Mouse (Mus musculus): ENCODE results near the gene Rgs7. TPM values are rescaled to one million over a fixed set of nuclear protein-coding genes. Genes with fewer than 3 reads are reported as not detected.

Rgs7 gene
- polyA plus RNA-seq, 1 experiment, result not detected

DNA sequence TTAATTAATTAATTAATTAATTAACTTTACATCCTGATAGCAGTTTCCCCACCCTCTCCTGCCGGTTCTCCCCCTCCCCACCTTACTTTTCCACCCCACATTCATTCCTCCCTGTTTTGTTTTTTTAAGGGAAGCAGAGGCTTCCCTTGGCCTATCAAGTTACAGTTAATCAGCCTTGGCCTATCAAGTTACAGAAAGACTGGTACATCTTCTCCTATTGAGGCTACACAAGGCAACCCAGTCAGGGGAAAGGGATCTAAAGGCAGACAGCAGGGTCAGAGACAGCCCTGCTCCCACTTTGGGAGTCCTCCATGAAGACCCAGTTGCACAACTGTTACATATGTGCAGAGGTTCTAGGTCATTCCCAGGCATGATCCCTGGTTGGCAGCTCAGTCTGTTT is 175.0 kb downstream of the Rgs7 start:
- no peak overlapping the region for H3K4me3 ChIP-seq (ENCODE audit: low read depth, low read length)
- H3K36me3 ChIP-seq (ENCODE audit: control insufficient read depth, insufficient read depth, low read length, poor library complexity, severe bottlenecking), result no peaks in the 10 kb centered on the region
- TF ChIP-seq EP300 (IDR thresholded peaks at IDR 0.05; ENCODE audit: insufficient read depth, low read depth, low read length), result no peak
- no peak for TF ChIP-seq CTCF (IDR thresholded peaks at IDR 0.05; ENCODE audit: low read depth, low read length)
- no peak for TF ChIP-seq POLR2A (IDR thresholded peaks at IDR 0.05; ENCODE audit: insufficient read depth, low read length)
- H3K4me1 ChIP-seq (ENCODE audit: control insufficient read depth, insufficient read depth, low read length), result no peaks in the 10 kb centered on the region
- no peak overlapping the region for H3K27ac ChIP-seq (ENCODE audit: insufficient read depth, low read length)
- H3K9me3 ChIP-seq (replicated peaks; ENCODE audit: control insufficient read depth, insufficient read depth, low read length, poor library complexity, severe bottlenecking), result no peaks in the 10 kb centered on the region
- H3K9ac ChIP-seq (ENCODE audit: low read depth, poor library complexity, severe bottlenecking), result no peak overlapping the region
- H3K27me3 ChIP-seq (ENCODE audit: control insufficient read depth, insufficient read depth, low read length, poor library complexity, severe bottlenecking), result no peaks in the 10 kb centered on the region

DNA sequence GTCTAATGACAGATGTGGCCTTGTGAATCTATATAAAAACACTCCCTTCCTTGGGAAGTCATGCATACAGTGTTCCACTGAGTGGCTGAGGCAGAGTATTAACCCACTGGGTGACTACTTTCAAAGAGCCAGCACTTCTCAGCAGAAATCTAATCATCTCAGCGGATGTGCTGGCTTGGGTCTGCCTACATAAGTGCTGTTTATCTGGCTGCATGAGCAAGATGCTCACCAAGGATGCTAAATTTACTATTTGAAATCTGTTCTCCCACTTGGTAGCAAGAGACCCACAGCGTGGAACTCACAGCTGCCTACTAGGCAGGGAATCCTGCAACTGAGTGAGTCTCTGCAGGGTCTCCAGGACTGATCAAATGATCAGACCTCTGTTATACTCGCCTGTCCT is 184.7 kb downstream of the Rgs7 start:
- H3K36me3 ChIP-seq (ENCODE audit: control insufficient read depth, insufficient read depth, low read length, poor library complexity, severe bottlenecking), result no peaks in the 10 kb centered on the region
- no peak overlapping the region for H3K4me3 ChIP-seq (ENCODE audit: low read depth, low read length)
- H3K9me3 ChIP-seq (replicated peaks; ENCODE audit: control insufficient read depth, insufficient read depth, low read length, poor library complexity, severe bottlenecking), result no peaks in the 10 kb centered on the region
- no peaks in the 10 kb centered on the region for H3K27me3 ChIP-seq (ENCODE audit: control insufficient read depth, insufficient read depth, low read length, poor library complexity, severe bottlenecking)
- no peak overlapping the region for H3K9ac ChIP-seq (ENCODE audit: low read depth, poor library complexity, severe bottlenecking)
- H3K27ac ChIP-seq (ENCODE audit: insufficient read depth, low read length), result no peak overlapping the region
- TF ChIP-seq POLR2A (IDR thresholded peaks at IDR 0.05; ENCODE audit: insufficient read depth, low read length), result no peak
- TF ChIP-seq CTCF (IDR thresholded peaks at IDR 0.05; ENCODE audit: low read depth, low read length), result no peak
- no peak for TF ChIP-seq EP300 (IDR thresholded peaks at IDR 0.05; ENCODE audit: insufficient read depth, low read depth, low read length)
- no peaks in the 10 kb centered on the region for H3K4me1 ChIP-seq (ENCODE audit: control insufficient read depth, insufficient read depth, low read length)

DNA sequence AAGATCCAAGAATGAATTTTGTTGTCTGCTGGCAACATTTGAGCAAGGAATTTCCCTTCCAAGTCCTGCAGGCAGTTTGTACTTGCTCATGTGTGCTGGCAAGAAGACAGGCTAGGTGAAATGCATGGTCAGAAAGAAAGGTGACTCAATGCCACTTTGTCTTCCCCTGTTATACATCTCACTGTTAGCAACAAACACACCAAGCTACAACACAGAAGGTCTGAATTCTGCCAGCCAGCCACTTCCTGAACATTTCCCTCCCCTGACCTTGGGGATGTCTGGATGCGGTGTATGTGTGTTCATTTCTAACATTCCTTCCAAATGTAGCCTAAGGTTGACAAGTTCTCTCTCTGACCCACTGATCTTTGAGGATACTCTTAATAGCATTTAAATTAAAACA is 191.4 kb downstream of the Rgs7 start:
- Histone ChIP-seq H3K27me3 (ENCODE audit: control insufficient read depth, insufficient read depth, low read length, poor library complexity, severe bottlenecking) (no peaks in the 10 kb centered on the region), H3K36me3 (ENCODE audit: control insufficient read depth, insufficient read depth, low read length, poor library complexity, severe bottlenecking) (no peaks in the 10 kb centered on the region), H3K27ac (ENCODE audit: insufficient read depth, low read length) (no peak overlapping the region), H3K9me3 (replicated peaks; ENCODE audit: control insufficient read depth, insufficient read depth, low read length, poor library complexity, severe bottlenecking) (no peaks in the 10 kb centered on the region), H3K4me1 (ENCODE audit: control insufficient read depth, insufficient read depth, low read length) (no peaks in the 10 kb centered on the region), H3K9ac (ENCODE audit: low read depth, poor library complexity, severe bottlenecking) (no peak overlapping the region), H3K4me3 (ENCODE audit: low read depth, low read length) (no peak overlapping the region)
- no peak for TF ChIP-seq EP300 (IDR thresholded peaks at IDR 0.05; ENCODE audit: insufficient read depth, low read depth, low read length)
- TF ChIP-seq POLR2A (IDR thresholded peaks at IDR 0.05; ENCODE audit: insufficient read depth, low read length), result no peak
- no peak for TF ChIP-seq CTCF (IDR thresholded peaks at IDR 0.05; ENCODE audit: low read depth, low read length)

DNA sequence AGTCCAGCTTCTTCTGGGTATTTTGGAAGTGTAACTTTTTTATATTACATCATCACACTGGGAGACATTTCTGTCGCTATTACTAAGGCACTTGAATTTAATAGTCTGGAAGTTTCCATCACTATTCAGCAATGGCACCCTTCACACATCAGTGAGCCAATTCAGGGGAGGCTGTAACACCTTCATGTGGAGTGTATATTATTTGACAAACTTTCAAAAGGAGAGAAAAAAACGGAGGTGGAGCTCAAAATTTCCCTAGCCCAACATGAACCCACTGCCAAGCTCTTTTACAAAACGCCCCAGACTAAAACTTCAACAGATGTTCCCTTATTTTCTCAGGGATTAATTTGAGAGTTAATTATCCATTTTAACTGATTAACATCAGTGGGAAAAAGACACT is 191.9 kb downstream of the Rgs7 start:
- Histone ChIP-seq H3K4me3 (ENCODE audit: low read depth, low read length) (no peak overlapping the region), H3K36me3 (ENCODE audit: control insufficient read depth, insufficient read depth, low read length, poor library complexity, severe bottlenecking) (no peaks in the 10 kb centered on the region), H3K27me3 (ENCODE audit: control insufficient read depth, insufficient read depth, low read length, poor library complexity, severe bottlenecking) (no peaks in the 10 kb centered on the region), H3K9me3 (replicated peaks; ENCODE audit: control insufficient read depth, insufficient read depth, low read length, poor library complexity, severe bottlenecking) (no peaks in the 10 kb centered on the region), H3K27ac (ENCODE audit: insufficient read depth, low read length) (no peak overlapping the region), H3K4me1 (ENCODE audit: control insufficient read depth, insufficient read depth, low read length) (no peaks in the 10 kb centered on the region), H3K9ac (ENCODE audit: low read depth, poor library complexity, severe bottlenecking) (no peak overlapping the region)
- TF ChIP-seq EP300 (IDR thresholded peaks at IDR 0.05; ENCODE audit: insufficient read depth, low read depth, low read length) (no peak), POLR2A (IDR thresholded peaks at IDR 0.05; ENCODE audit: insufficient read depth, low read length) (no peak), CTCF (IDR thresholded peaks at IDR 0.05; ENCODE audit: low read depth, low read length) (no peak)

DNA sequence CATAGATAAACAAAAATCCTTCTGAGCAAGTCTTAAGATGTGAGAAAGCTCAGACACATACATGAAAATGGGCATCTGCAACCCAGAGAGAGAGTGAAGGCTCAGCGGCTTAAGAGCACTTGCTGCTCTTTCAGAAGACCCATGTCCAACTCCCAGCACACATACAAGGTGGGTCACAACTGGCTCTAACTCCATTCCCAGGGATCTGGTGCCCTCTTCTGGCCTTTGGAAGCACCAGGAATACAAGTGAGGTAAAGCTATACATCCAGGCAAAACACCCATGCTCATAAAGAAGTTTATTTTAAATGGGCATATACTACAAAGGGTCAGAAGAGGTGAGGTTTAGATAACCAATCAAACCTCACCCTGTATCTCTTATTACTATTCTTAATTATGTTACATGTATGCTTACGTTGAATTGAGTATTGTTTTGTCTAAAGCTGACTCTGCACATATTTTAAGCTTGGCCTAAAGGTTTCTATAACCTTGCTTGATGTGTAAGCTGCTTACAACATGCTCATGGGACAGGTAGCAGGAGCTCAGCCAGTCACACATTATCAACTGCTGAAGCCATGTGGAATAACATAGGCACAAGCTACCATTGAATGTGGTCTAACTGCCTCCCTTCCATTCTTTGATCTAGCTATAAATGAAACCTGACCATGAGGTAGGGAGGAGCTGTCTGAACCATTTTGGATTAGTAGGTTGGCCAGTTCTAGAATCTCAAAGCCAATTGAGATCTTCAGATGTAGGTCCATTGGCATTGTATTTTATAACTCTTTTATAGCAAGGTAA is 192.5 kb downstream of the Rgs7 start:
- no peak overlapping the region for H3K27ac ChIP-seq (ENCODE audit: insufficient read depth, low read length)
- H3K36me3 ChIP-seq (ENCODE audit: control insufficient read depth, insufficient read depth, low read length, poor library complexity, severe bottlenecking), result no peaks in the 10 kb centered on the region
- TF ChIP-seq CTCF (IDR thresholded peaks at IDR 0.05; ENCODE audit: low read depth, low read length) (peak; percentile 38), POLR2A (IDR thresholded peaks at IDR 0.05; ENCODE audit: insufficient read depth, low read length) (no peak), EP300 (IDR thresholded peaks at IDR 0.05; ENCODE audit: insufficient read depth, low read depth, low read length) (no peak)
- no peaks in the 10 kb centered on the region for H3K4me1 ChIP-seq (ENCODE audit: control insufficient read depth, insufficient read depth, low read length)
- no peak overlapping the region for H3K9ac ChIP-seq (ENCODE audit: low read depth, poor library complexity, severe bottlenecking)
- H3K27me3 ChIP-seq (ENCODE audit: control insufficient read depth, insufficient read depth, low read length, poor library complexity, severe bottlenecking), result no peaks in the 10 kb centered on the region
- no peak overlapping the region for H3K4me3 ChIP-seq (ENCODE audit: low read depth, low read length)
- no peaks in the 10 kb centered on the region for H3K9me3 ChIP-seq (replicated peaks; ENCODE audit: control insufficient read depth, insufficient read depth, low read length, poor library complexity, severe bottlenecking)

DNA sequence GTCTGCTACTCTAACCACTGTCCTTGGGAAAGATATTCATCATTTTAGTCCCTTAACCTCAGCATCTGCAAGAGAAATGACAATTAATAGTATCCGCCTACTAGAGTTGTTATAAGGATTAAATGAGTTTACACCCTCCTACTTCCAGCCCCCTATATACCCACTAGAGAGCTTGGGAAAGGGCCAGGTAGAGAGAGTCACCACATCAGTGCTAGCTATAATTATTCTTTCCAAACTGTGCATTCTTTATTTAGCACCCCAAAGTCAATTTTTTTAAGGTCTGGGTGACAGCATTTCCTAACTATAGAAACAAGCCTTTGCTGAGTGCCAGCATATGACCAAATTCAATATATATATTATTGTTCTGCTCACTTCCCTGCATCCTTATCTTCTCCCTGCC is 195.4 kb downstream of the Rgs7 start:
- Histone ChIP-seq H3K4me1 (ENCODE audit: control insufficient read depth, insufficient read depth, low read length) (no peaks in the 10 kb centered on the region), H3K27ac (ENCODE audit: insufficient read depth, low read length) (no peak overlapping the region), H3K36me3 (ENCODE audit: control insufficient read depth, insufficient read depth, low read length, poor library complexity, severe bottlenecking) (no peaks in the 10 kb centered on the region), H3K4me3 (ENCODE audit: low read depth, low read length) (no peak overlapping the region), H3K9ac (ENCODE audit: low read depth, poor library complexity, severe bottlenecking) (no peak overlapping the region), H3K9me3 (replicated peaks; ENCODE audit: control insufficient read depth, insufficient read depth, low read length, poor library complexity, severe bottlenecking) (no peaks in the 10 kb centered on the region), H3K27me3 (ENCODE audit: control insufficient read depth, insufficient read depth, low read length, poor library complexity, severe bottlenecking) (no peaks in the 10 kb centered on the region)
- no peak for TF ChIP-seq EP300 (IDR thresholded peaks at IDR 0.05; ENCODE audit: insufficient read depth, low read depth, low read length)
- TF ChIP-seq POLR2A (IDR thresholded peaks at IDR 0.05; ENCODE audit: insufficient read depth, low read length), result no peak
- no peak for TF ChIP-seq CTCF (IDR thresholded peaks at IDR 0.05; ENCODE audit: low read depth, low read length)
